Mouse (Mus musculus) gastrocnemius, adult 8-10 months (tissue): ENCODE data around the gene Rab31. TPM values are rescaled to one million over a fixed set of nuclear protein-coding genes. Genes with fewer than 3 reads are reported as not detected.

ENCODE experiments used
- DNase-seq, 2 experiments: peaks; one replicate each; pipeline ENCODE4 v3.0.0; 2022; ENCODE audit warnings: low spot score in 2 of 2
- total RNA-seq, 4 experiments: library from RNA; stranded (reverse); gene quantifications; 2 replicates each; pipeline ENCODE4 v1.2.4; 2022

Rab31 gene
- 1 to 10 TPM; 2.6 to 5.5 (median 3.6) TPM for total RNA-seq

- DNase-seq: peak; percentile 77 to 78
Measured at GRCm38 (mm10) chr17:65771951-65772934, at the start of gene Rab31. TSS of gene Rab31 (minus strand) at chr17:65772752.

- no peak for DNase-seq
Measured at GRCm38 (mm10) chr17:65820197-65820596, 47.6 kb upstream of the Rab31 start.

GRCm38 (mm10) chr17:65813763-65814162 is 41.2 kb upstream of the Rab31 start:
- DNase-seq: no peak

GRCm38 (mm10) chr17:65811032-65811431 is 38.5 kb upstream of the Rab31 start:
- no peak for DNase-seq

- no peak for DNase-seq
Measured at GRCm38 (mm10) chr17:65806416-65806815, 33.9 kb upstream of the Rab31 start.

- DNase-seq: peak; percentile 13 to 16
Measured at GRCm38 (mm10) chr17:65805966-65806365, 33.4 kb upstream of the Rab31 start.

- no peak for DNase-seq
Measured at GRCm38 (mm10) chr17:65802026-65802425, 29.5 kb upstream of the Rab31 start.

GRCm38 (mm10) chr17:65800451-65800850 is 27.9 kb upstream of the Rab31 start:
- DNase-seq: no peak

- no peak for DNase-seq
Measured at GRCm38 (mm10) chr17:65799353-65799752, 26.8 kb upstream of the Rab31 start.

- DNase-seq: no peak
Measured at GRCm38 (mm10) chr17:65798446-65798845, 25.9 kb upstream of the Rab31 start.

GRCm38 (mm10) chr17:65796056-65796455 is 23.5 kb upstream of the Rab31 start:
- no peak for DNase-seq

GRCm38 (mm10) chr17:65794096-65794850 is 21.7 kb upstream of the Rab31 start:
- no peak for DNase-seq

- no peak for DNase-seq
Measured at GRCm38 (mm10) chr17:65793307-65793930, 20.9 kb upstream of the Rab31 start.

- DNase-seq: no peak
Measured at GRCm38 (mm10) chr17:65791161-65791560, 18.6 kb upstream of the Rab31 start.

GRCm38 (mm10) chr17:65789576-65789975 is 17.0 kb upstream of the Rab31 start:
- DNase-seq: peak in 1 of 2 experiments; percentile 39

GRCm38 (mm10) chr17:65788542-65789291 is 16.2 kb upstream of the Rab31 start:
- DNase-seq: peak; percentile 36 to 72

GRCm38 (mm10) chr17:65787261-65787660 is 14.7 kb upstream of the Rab31 start:
- no peak for DNase-seq

- DNase-seq: no peak
Measured at GRCm38 (mm10) chr17:65786225-65786624, 13.7 kb upstream of the Rab31 start.

- no peak for DNase-seq
Measured at GRCm38 (mm10) chr17:65785707-65786106, 13.2 kb upstream of the Rab31 start.

- DNase-seq: no peak
Measured at GRCm38 (mm10) chr17:65784610-65785140, 12.1 kb upstream of the Rab31 start.
